ENCODE assay signal across 8 mouse cellular contexts in genomic region chr11:102317298-102317900, GRCm38 (mm10). TPM values are rescaled to one million over a fixed set of nuclear protein-coding genes. Genes with fewer than 3 reads are reported as not detected.
DNase-seq lines count a peak whose midpoint lies in the region; ATAC-seq and TF ChIP-seq lines count a peak whose summit lies in the region.

No protein-coding gene starts in this region.

- H3K27me3 ChIP-seq in liver, adult 2 months (ENCODE audit: control insufficient read depth, insufficient read depth, low read length): no peaks in the 10 kb centered on the region
- no peaks in the 10 kb centered on the region for H3K27me3 ChIP-seq in midbrain, postnatal 0 days (ENCODE audit: insufficient read depth, low read length)
- no peaks in the 10 kb centered on the region for H3K27me3 ChIP-seq in stomach, postnatal 0 days (ENCODE audit: control insufficient read depth, insufficient read depth, low read length)

- WGBS in liver, adult 2 months: under 1% methylated on average over 63 of the region's 87 CpGs
- under 1% methylated on average over 43 of the region's 87 CpGs for WGBS in midbrain, postnatal 0 days
- under 1% methylated on average over 62 of the region's 87 CpGs for WGBS in stomach, postnatal 0 days

- peak overlapping the region; percentile 64 for H3K4me2 ChIP-seq in midbrain, postnatal 0 days (ENCODE audit: low read depth, low read length, poor library complexity, severe bottlenecking)
- peak overlapping the region; percentile 88 for H3K4me2 ChIP-seq in stomach, postnatal 0 days (replicated peaks; ENCODE audit: low read depth)

- H3K9ac ChIP-seq in liver, adult 2 months (ENCODE audit: low read depth, low read length): peak overlapping the region; percentile 100
- H3K9ac ChIP-seq in midbrain, postnatal 0 days (replicated peaks; ENCODE audit: low read length, poor library complexity, severe bottlenecking): peak overlapping the region; percentile 99
- H3K9ac ChIP-seq in stomach, postnatal 0 days (ENCODE audit: low read length): peak overlapping the region; percentile 99

- peaks cover 14% of the 10 kb centered on the region for H3K79me2 ChIP-seq in liver, adult 2 months (ENCODE audit: control insufficient read depth, insufficient read depth, low read length)

- DNase-seq in frontal cortex, postnatal 14 days (ENCODE audit: low spot score in 2 of 2): peak; percentile 27 to 44
- peak; percentile 66 for DNase-seq in cerebellum, adult 8-10 months
- peak; percentile 36 to 37 for DNase-seq in frontal cortex, postnatal 25 days (ENCODE audit: low spot score in 2 of 2)
- peak; percentile 80 for DNase-seq in induced T-regulatory cell, adult 2 months (ENCODE audit: low read depth)
- DNase-seq in liver, adult 2 months (ENCODE audit: extremely low read depth, low read depth, low spot score): no peak
- DNase-seq in midbrain, postnatal 0 days (ENCODE audit: low spot score): peak; percentile 62
- DNase-seq in stomach, postnatal 0 days (ENCODE audit: low spot score): peak; percentile 81

- ATAC-seq in frontal cortex, adult (ENCODE audit: low TSS enrichment): no peak
- ATAC-seq in midbrain, postnatal 0 days (ENCODE audit: low FRiP score): peak; percentile 33
- peak; percentile 38 for ATAC-seq in stomach, postnatal 0 days (ENCODE audit: low FRiP score, low TSS enrichment)

- TF ChIP-seq POLR2A in liver, adult 2 months (IDR thresholded peaks at IDR 0.05; ENCODE audit: extremely low read depth, insufficient read depth, low read length): no peak

- peak; percentile 19; the same call in 1 of the 2 replicates for TF ChIP-seq CTCF in liver, adult 2 months (IDR thresholded peaks at IDR 0.05; ENCODE audit: low read depth, low read length)
- peak; percentile 25 for TF ChIP-seq CTCF in midbrain, postnatal 0 days (IDR thresholded peaks at IDR 0.05)
- peak; percentile 28; the same call in 1 of the 2 replicates for TF ChIP-seq CTCF in stomach, postnatal 0 days (IDR thresholded peaks at IDR 0.05; ENCODE audit: low read depth)

- H3K4me1 ChIP-seq in liver, adult 2 months (ENCODE audit: control insufficient read depth, insufficient read depth, low read length): peaks cover 9% of the 10 kb centered on the region
- peaks cover 2% of the 10 kb centered on the region; the same call in 1 of the 2 replicates for H3K4me1 ChIP-seq in midbrain, postnatal 0 days (ENCODE audit: insufficient read depth, low read length)
- H3K4me1 ChIP-seq in stomach, postnatal 0 days (replicated peaks; ENCODE audit: control insufficient read depth, insufficient read depth): peaks cover 7% of the 10 kb centered on the region

- peaks cover 13% of the 10 kb centered on the region for H3K36me3 ChIP-seq in liver, adult 2 months (ENCODE audit: control insufficient read depth, insufficient read depth, low read length)
- H3K36me3 ChIP-seq in midbrain, postnatal 0 days (ENCODE audit: insufficient read depth, low read length): peaks cover 21% of the 10 kb centered on the region
- peaks cover 9% of the 10 kb centered on the region for H3K36me3 ChIP-seq in stomach, postnatal 0 days (ENCODE audit: control insufficient read depth, insufficient read depth, low read length)

- H3K27ac ChIP-seq in liver, adult 2 months (replicated peaks; ENCODE audit: insufficient read depth, low read depth, low read length): peak overlapping the region; percentile 99
- peak overlapping the region; percentile 98 for H3K27ac ChIP-seq in midbrain, postnatal 0 days (ENCODE audit: low read depth, low read length)
- H3K27ac ChIP-seq in stomach, postnatal 0 days (replicated peaks): peak overlapping the region; percentile 99

- no peak for TF ChIP-seq EP300 in stomach, postnatal 0 days (optimal IDR thresholded peaks at IDR 0.05)

- H3K9me3 ChIP-seq in midbrain, postnatal 0 days (ENCODE audit: low read length): no peaks in the 10 kb centered on the region
- no peaks in the 10 kb centered on the region for H3K9me3 ChIP-seq in stomach, postnatal 0 days (ENCODE audit: control insufficient read depth, low read length)

- peak overlapping the region; percentile 78 for H3K4me3 ChIP-seq in liver, adult 2 months (ENCODE audit: insufficient read depth, low read depth, low read length)
- peak overlapping the region; percentile 74 for H3K4me3 ChIP-seq in midbrain, postnatal 0 days (ENCODE audit: low read depth, low read length)
- peak overlapping the region; percentile 94 for H3K4me3 ChIP-seq in stomach, postnatal 0 days (ENCODE audit: low read depth, low read length)

RNA-seq across cellular contexts. Expression of gene Ubtf, which starts 2.1 kb away (rescaled TPM):
- total RNA-seq in liver, adult 2 months (2014; rRNA removed): 19.4 and 19.5 TPM in 2 replicates
- 12.7 and 12.8 TPM in 2 replicates for polyA plus RNA-seq in liver, adult 2 months (2012; rRNA removed)
- 64.3 and 71.4 TPM in 2 replicates for total RNA-seq in midbrain, postnatal 0 days (2014; rRNA removed)
- 56.3 and 64.3 TPM in 2 replicates for polyA plus RNA-seq in midbrain, postnatal 0 days (2015; fragmentation: Nextera tagmentation; extraction: Ambion mirVana)
- polyA plus RNA-seq in stomach, postnatal 0 days (2015; fragmentation: Nextera tagmentation; extraction: Ambion mirVana): 46.6 and 46.7 TPM in 2 replicates

RNA-seq across cellular contexts. Expression of gene Atxn7l3, which starts 21.0 kb away (rescaled TPM):
- 7.1 and 8.5 TPM in 2 replicates for total RNA-seq in liver, adult 2 months (2014; rRNA removed)
- 16.8 and 20.6 TPM in 2 replicates for polyA plus RNA-seq in liver, adult 2 months (2012; rRNA removed)
- 166 and 169 TPM in 2 replicates for total RNA-seq in midbrain, postnatal 0 days (2014; rRNA removed)
- polyA plus RNA-seq in midbrain, postnatal 0 days (2015; fragmentation: Nextera tagmentation; extraction: Ambion mirVana): 25.4 and 26.5 TPM in 2 replicates
- 6.9 and 7.3 TPM in 2 replicates for polyA plus RNA-seq in stomach, postnatal 0 days (2015; fragmentation: Nextera tagmentation; extraction: Ambion mirVana)

RNA-seq across cellular contexts. Expression of gene Tmub2, which starts 32.7 kb away (rescaled TPM):
- total RNA-seq in liver, adult 2 months (2014; rRNA removed): 18.1 and 19.0 TPM in 2 replicates
- polyA plus RNA-seq in liver, adult 2 months (2012; rRNA removed): 33.5 and 34.2 TPM in 2 replicates
- total RNA-seq in midbrain, postnatal 0 days (2014; rRNA removed): 80.5 and 90.8 TPM in 2 replicates
- 65.4 and 73.9 TPM in 2 replicates for polyA plus RNA-seq in midbrain, postnatal 0 days (2015; fragmentation: Nextera tagmentation; extraction: Ambion mirVana)
- 30.3 and 31.3 TPM in 2 replicates for polyA plus RNA-seq in stomach, postnatal 0 days (2015; fragmentation: Nextera tagmentation; extraction: Ambion mirVana)

RNA-seq across cellular contexts. Expression of gene Slc4a1, which starts 48.6 kb away (rescaled TPM):
- total RNA-seq in liver, adult 2 months (2014; rRNA removed): 0.07 and 0.65 TPM in 2 replicates
- 0.07 and 0.10 TPM in 2 replicates for polyA plus RNA-seq in liver, adult 2 months (2012; rRNA removed)
- 0.33 and 1.1 TPM in 2 replicates for total RNA-seq in midbrain, postnatal 0 days (2014; rRNA removed)
- 0.27 and 0.42 TPM in 2 replicates for polyA plus RNA-seq in midbrain, postnatal 0 days (2015; fragmentation: Nextera tagmentation; extraction: Ambion mirVana)
- polyA plus RNA-seq in stomach, postnatal 0 days (2015; fragmentation: Nextera tagmentation; extraction: Ambion mirVana): 0.72 and 1.1 TPM in 2 replicates

RNA-seq across cellular contexts. Expression of gene Asb16, which starts 48.9 kb away (rescaled TPM):
- total RNA-seq in liver, adult 2 months (2014; rRNA removed): 0.09 TPM in 1 of 2 replicates, not detected in the other
- 0.16 and 0.20 TPM in 2 replicates for polyA plus RNA-seq in liver, adult 2 months (2012; rRNA removed)
- total RNA-seq in midbrain, postnatal 0 days (2014; rRNA removed): 2.3 and 2.5 TPM in 2 replicates
- 0.28 and 0.32 TPM in 2 replicates for polyA plus RNA-seq in midbrain, postnatal 0 days (2015; fragmentation: Nextera tagmentation; extraction: Ambion mirVana)
- 0.04 TPM in 1 of 2 replicates, not detected in the other for polyA plus RNA-seq in stomach, postnatal 0 days (2015; fragmentation: Nextera tagmentation; extraction: Ambion mirVana)
